Mouse (Mus musculus): Measurements from ENCODE around the gene Opa3.

- TF ChIP-seq GATA1 (IDR thresholded peaks at IDR 0.05; ENCODE audit: borderline replicate concordance, low read length) (no peak), FLI1 (IDR thresholded peaks at IDR 0.05; ENCODE audit: low read length) (no peak)
These were observed 3.7 kb downstream of the Opa3 start for GRCm38 (mm10) chr7:19231849-19232248.

All from megakaryocyte, embryonic 14.5 days (primary cell).